Mouse (Mus musculus) layer of hippocampus, adult 11-12 months (tissue): ENCODE data around the gene Fry.
A peak's percentile ranks its signal among the peaks of the same experiment; 100 is the strongest.

ENCODE experiments used
- DNase-seq: peaks from one replicate; pipeline ENCODE4 v3.0.0; 2022; ENCODE audit warnings: low spot score

The Fry gene

DNA sequence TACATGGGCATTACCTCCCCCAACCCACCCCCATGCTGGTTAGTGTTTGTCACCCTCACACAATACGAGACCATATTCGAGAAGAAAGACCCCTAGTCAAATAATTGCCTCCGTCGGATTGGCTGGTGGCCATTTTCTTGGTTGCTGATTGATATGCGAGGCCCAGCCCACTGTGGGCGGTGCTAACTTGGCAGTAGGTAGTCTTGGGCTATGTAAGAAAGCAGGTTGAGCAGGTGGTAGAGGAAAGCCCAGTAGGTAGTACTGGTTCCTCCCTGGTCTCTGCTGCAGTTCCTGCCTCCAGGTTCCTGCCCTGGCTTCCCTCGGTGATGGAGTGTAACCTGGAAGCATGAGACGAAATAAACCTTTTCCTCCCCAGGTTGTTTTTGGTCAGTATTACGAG lies 153.7 kb downstream of the Fry start:
- no peak for DNase-seq

DNA sequence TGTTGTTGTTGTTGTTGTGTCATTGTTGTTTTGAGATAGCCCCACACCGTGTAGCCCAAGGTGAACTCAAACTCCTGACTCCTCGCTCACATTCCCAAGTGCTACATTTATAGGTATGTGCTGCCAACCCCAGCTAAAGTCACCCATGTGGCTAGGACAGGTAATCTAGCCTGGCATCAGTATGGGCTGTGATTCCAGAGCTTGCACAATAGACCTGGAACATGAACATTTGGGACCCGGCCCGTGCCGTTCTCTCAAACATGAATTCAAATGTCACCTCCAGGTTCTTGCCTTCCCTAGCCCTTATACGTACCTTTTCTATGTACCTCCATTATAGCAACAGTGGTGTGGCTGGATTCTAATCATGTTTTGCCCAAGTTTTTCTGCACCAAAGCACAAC lies 156.9 kb downstream of the Fry start:
- DNase-seq, result no peak

DNA sequence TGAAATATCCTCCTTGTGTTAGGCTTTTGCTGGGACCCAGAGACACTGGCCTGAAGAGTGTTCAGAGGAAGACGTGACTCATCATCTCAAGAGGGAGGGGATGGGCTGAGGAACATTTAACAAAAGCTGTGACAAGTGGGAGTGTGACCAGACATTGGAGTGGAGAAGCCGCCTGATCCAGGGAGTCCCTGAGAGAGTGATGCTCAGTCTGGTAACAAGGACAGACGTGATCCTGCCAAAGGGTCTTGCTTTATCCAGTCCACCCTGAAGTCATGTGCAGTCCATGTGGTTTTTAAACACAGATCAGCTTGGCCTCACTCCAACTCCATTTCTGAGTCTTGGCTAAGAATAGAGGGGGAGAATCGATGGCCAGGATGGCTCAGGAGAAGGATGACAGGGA lies 158.2 kb downstream of the Fry start:
- DNase-seq, result no peak

DNA sequence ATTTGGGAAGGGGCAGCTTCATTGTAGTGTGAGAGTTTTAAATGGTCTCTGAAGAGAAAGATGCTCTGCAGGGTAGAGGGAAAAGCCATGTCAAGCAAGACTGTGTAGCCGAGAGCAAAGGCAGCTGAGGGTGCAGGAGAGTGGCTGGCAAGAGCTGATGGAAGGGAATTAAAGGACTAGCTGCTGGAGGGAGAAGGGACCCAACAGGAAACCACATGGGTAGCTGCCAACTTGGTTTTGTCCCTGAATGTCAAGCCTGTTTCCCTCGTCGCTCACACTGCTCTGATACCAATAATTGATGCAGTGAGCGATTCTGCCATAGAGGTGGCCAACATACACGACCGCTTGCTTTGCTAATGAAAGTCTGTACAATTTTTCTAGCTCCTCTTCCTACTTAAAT lies 160.9 kb downstream of the Fry start:
- no peak for DNase-seq

DNA sequence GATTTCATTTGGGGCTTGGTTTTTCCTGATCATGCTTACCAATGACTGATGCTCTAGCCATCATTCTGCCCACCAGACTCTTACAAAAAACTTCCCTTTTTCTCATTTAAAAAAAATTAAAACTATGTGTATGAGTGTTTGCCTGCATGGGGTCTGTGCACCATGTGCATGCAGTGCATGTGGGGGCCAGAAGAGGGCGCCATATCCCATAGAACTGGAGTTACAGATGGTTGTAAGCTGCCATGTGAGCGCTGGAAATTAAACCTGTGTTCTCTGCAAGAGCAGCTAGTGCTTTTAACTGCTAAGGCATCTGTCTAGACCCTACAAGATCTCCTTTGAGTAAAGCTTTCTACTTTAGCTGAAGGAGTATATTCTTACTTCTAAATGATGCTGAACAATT lies 162.6 kb downstream of the Fry start:
- no peak for DNase-seq

DNA sequence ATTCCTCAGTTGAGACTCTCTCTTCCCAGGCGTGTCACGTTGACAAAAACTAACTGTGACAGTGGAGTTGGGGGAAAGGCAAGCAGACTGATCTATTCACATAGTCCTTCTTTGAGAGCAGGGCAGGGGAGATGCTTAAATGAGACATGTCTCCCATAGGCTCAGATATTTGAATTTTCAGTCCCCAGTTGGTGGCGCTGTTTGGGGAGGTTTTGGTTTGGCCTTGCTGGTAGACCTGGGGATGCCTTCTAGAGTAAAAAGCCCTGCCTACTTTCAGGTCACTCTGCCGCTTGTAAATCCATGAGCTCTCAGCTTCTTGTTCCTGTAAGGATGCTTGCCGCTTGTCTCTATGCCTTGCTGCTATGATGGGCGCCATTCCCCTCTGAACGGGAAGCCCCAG lies 163.6 kb downstream of the Fry start:
- DNase-seq, result no peak

DNA sequence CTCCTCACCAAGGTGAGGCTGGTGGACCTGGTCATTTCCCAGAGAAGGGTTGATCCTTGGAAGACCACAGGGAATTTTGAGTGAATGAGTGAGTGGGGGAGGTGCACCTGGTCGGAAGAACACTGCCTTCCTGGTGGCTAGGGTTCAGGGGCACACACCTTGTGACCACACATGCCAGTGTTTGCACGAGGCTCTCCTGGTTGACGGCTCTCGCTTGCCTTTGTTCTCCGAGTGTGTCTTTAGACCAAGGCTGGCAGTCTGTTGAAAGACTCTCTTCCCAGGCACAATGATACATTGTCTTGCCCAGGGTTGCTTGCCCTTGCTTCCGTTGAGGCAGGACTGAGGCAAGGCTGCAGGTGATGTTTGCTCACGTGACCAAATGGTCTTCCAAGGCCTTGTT lies 169.5 kb downstream of the Fry start:
- DNase-seq, result no peak

DNA sequence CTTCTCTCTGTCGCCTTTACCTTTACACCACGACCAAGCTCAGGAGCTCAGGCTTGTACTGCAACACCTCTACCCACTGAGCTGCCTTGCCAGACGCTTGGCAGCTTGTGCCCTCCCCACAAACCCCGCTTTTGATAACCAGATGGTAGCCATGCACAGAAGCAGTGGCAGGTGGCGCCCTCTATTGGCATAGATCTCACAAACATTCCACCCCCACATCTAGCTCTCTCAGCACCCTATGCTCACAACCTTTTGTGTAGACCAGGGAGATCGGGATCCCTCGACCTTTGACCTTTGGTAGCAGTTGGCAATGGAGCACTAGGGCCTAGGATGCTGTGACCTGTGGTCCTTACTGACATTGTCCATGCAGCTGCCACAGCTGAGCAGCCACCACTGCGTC lies 171.2 kb downstream of the Fry start:
- peak; percentile 67 for DNase-seq

DNA sequence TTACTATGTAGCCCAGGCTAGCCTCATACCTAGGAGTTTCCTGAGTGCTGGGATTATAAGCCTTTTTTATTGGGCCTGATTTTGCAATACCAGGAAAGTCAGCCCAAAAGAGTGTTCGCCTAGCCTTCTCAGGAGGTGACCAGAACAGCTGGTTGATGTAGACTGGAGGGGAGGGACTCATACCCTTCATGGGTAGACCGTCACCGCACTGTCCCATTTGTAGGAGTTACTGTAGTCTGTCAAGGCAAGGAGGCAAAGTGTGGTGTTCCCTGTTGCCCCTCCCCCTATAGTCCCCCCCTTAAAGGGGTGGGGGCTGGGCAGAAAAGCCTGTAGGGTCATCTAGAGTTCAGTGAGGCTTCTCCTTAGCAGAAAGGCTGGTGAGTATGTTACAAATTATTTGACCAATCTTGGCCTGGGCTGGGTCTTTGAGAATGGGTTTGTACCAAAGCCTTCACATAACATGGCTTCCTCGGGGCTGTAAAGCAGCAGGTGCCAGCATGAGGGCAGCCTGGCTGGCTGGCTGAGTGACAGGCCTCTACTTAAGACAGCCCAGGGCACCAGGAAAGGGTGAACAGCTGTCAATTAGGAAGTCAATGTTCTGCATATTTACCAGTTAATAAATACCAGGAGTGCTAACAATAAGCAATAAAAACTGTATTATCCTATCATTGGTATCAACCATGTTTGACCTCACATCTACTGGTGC lies 172.2 kb downstream of the Fry start:
- no peak for DNase-seq

DNA sequence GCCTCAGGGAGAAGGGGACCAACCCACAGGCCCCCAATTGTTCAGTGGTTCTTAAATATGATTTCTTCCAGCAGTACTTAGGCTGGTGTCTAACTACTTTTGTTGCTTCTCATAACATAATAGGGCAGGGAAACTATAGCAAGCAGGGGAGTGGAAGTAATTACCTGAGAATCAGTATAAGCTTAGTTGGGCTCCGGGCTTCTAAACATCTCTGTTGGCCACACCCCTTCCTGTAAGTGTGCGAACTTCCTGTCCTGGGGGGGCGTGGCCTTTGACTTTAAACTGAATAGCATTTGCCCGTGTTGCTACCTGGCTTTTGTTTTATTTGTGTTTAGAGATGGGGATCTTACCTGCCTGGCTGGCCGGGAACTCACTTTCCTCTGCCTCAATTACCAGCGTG lies 172.8 kb downstream of the Fry start:
- DNase-seq, result no peak

DNA sequence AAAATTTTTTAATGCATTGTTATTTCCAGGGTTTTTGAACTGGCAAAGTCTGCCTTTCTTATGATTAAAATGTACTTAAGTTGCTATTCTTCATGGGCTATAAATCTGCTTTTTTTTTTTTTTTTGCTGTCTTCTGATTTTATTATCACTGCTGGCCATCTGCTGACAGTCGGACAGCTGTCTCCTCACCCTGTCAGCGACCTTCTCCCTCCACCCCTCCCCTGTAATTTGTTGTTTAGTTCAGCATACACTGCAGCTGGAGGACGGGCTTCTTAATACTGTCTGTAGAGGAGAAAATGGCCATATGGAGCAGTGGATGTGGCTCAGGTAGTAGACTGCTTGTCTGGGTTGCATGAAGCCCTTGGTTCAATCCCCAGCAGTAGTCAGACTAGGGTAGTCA lies 173.7 kb downstream of the Fry start:
- DNase-seq, result no peak

DNA sequence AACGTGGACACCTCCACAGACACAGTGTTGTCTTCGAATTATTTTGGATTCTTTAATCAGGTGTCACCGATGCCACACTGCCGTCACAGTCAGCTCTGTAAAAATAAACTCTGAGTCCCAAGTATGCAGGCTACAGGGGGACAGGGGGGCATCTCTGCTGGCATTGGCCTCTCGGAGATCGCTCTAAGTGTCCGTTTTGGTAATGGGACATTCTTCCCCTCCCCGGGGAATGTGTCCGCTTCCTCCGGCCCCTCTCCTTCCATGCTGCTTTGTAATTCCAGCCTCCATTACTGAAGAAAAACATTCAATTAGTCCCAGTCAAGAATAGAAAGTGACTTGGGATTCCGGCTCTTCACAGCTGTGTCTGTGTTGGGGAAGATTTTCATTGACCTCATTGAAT lies 175.9 kb downstream of the Fry start:
- DNase-seq, result no peak

DNA sequence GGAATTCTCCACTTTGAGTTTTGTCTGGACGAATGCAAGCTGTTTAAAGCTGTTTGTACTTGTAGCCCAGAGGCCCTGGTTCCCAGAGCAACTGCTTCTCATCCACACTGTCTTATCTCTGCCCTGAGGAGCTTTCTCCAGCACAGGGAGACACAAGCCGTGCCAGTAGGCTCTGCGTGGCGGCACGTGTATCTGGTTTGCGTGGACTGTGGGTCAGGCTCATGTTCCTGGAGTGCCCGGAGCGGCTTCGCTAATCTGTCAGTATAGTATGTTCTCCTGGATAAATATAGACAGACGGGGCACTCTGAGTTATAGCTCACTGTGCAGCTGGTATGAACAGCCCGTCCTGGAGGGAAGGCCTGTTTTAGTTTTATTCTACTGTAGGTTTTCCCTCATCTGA lies 176.7 kb downstream of the Fry start:
- peak; percentile 47 for DNase-seq

DNA sequence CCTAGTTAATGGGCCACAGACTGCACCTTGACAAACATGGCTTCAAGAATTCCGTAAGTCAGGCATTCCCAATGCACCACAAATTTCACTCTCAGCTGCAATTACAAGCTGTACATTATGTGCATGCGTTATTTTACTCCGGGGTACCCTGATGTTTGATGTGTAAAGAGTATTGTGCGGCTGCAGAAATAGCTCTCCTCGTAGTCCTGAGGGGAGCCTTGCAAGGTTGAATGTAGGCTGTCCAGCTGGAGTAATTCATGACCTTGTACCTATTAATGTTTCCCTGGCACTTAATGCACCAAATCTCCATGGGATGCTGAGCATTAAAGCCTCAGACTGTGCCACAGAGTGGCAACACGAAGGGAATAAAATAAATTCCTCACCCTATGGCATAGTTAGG lies 180.5 kb downstream of the Fry start:
- no peak for DNase-seq

DNA sequence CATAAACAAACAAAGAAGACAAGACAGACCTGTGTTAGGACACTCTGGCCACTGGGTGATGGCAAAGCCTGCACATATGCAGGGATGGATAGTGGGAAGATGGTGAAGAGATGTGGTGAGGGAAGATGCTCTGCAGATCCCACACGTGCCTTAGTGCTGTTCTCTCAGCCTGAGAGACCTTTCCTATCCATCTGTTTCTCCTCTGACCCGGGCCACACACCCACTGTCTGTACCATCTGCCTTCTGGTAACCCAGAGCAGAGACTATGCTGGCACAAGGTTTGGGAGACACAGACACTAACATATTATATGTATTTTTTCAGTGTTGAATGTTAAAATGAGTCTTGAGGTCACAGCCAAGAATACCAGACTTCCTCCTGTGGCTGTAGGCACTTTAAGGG lies 183.7 kb downstream of the Fry start:
- no peak for DNase-seq

DNA sequence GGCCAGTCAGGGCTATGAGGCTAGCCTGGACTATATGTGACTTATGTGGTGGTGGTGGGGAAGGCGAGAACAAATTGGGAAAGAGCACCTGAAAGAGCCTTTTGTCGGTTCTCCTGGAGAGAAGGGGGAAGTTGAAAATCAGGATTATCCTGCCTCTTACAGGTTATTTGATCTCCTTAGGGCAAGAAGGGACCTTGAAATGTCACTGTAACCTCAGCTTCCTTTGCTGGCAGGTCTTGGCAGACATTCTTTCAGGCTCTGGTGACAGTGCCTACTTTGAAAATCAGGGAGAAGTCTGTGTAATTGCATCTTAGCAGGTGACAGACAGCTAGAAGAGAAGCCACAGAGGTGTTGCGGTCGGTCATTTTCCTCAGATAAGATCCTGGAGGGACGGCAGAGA lies 184.6 kb downstream of the Fry start:
- DNase-seq, result no peak

DNA sequence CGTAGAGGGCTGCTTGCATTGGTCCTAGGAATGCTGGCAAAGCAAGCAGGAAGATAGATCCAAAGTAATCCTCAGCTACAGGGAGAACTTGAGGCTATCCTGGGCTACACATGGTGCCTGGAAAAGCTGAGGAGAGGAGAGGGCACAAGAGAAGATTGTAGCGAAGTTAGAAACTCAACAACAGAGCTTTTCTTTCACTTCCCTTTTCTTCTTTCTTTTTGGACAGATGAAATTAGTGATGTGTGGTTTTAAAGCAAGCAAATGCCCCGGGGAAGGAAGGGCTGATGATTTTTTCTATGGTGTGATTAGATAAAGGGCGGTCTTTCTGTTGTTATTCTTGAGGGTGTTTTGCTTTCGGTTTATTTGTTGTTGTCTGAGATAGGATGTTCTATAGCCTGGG lies 188.1 kb downstream of the Fry start:
- DNase-seq, result no peak

DNA sequence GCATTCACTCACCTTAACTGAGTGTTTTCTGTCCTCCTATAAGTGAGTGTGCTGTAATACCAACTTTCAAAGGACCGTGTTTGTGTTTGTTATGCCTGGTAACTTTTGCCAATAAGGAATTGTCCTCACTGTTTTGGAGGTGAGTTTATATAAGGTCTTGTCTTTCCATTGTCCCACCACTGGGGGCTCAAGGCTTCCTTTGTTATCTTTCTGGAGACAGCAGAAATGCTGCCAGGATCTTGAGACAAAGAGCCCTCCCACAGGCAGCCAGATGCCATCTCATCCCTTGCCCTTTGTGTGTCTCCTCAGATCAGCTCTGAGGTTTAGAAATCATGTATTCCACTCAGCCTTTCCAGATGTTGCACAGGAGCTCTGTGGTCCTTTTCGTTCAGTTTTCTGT lies 194.8 kb downstream of the Fry start:
- no peak for DNase-seq

DNA sequence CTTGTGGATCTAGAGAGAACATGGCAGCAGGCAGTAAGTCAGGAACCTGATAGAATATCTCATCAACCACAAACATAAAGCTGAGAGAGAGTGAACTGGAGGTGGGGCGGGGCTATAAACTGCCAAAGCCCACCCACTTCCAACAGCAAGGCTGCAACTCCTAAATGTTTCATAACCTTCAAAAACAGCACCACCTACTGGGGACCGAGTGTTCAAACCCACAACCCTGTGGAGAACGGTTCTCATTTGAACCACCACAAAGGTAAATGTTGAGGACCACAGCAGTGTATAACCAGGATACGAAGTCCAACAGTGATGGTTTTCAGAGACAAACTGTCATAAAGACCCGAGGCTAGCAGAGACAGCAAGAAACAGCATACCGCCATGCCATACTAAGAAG lies 196.1 kb downstream of the Fry start:
- DNase-seq, result no peak

DNA sequence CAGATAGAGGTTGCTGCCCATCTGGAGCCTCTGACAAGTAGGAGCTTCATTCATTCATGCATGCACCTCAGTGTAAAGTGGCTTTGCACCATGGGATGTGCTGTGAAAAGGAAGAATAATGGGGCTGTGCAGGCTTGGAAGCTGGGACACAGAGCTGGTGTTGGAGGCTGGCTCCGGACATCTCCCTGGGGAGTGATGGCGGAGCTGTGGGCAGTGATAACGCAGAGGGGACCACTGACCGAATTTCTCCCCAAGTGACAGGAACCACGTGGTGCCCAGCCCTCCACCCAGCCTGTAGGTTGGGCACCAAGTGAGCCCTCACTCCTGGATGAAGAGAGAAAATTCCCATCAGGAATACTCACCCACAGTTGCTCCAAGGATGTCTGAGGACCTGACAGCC lies 207.0 kb downstream of the Fry start:
- DNase-seq, result no peak

DNA sequence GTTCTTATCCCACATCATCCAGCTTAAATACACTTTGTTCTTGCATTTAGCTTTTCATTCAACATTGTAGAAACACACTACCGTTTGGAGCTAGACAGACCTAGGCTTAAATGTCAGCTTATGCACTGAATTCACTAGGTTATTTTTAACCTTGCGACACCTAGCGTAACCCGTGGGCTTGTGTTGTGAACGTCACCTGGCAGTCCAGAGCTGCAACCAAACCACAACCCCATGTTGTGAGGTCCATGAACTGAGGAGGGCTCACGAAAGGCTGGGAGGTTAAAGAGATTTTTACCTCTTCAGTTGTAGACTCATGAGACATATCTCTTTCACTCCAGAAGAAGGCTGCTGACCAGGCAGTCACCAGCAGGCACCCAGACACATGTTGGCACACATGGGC lies 210.2 kb downstream of the Fry start:
- no peak for DNase-seq

DNA sequence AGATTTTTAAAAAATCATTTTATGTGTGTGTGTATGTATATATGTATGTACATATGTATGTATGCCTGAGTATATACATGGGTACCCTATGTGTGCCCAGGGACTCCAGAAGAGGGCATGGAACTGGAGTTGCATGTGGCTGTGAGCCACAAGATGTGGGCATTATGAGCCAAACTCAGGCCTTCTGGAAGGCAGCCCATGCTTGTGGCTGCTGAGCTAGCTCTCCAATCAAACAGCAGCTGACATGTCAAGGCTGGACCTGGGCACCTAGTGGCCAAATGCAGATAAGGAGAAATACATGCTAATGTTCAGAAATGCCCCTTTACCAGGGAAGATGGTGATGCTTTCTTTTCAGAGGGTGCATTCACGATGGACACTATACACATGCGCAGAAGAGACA lies 213.4 kb downstream of the Fry start:
- DNase-seq, result no peak

DNA sequence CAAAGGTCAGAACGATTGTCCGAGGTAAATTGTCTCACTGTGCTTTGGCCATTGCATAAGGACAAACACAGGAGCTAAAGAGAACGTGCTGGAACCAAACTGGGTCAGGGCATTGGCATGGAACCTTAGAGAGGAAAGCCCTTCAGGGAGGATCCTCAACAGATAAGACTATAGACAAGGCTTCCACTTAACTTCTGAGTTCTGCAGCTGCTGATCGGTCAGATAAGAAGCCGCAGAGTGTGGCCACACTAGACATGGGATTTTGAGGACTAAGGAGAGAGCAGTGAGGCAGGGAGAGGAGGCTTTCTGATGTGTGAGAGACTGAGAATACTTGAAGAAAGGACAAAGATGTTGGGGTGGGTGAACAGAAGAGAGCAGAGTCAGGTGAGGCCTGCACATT lies 214.4 kb downstream of the Fry start:
- no peak for DNase-seq

DNA sequence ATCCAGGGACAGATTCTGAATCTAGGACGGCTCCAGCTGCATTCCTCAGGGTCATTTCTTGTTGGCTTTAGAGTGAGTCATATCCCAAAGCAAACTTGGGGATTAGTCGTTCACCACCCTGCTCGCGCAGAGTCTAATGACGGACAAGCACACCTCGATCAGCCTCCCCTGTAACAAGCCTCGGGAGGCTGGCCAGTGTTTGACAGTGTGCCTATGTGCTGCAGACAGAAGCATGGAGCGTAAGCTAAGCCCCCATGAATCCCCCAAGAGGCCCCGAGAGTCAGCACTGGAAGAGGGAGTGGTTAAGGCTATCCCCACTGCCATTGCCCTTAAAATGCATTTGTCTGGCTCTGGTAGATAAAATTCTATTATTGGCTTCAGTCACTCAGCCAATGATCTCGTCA lies 214.9 kb downstream of the Fry start:
- no peak for DNase-seq

DNA sequence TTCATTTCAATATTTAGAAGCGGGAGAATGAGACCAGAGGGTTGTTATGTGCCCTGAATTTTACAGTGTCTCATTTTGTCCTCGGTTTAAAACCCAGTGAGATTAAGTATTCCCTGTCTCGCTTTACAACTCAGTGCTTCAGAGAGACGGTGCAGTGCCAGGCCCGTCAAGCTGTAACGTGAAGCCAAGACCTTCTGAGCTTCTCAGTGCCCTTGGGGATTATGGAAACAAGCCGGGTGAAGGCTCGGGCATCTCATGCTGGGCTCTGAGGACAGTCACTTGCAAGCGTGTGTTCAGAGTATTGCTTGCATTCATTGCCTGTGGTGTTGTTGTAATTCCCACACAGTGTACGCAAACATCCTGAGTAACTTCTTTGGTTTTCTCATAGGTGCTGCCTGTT lies 218.0 kb downstream of the Fry start:
- no peak for DNase-seq
